Mouse (Mus musculus) liver, embryonic 18 days (tissue): ENCODE measurements around the gene Mysm1. TPM values are rescaled to one million over a fixed set of nuclear protein-coding genes. Genes with fewer than 3 reads are reported as not detected.

Source experiments
- polyA plus RNA-seq: library from polyadenylated mRNA; depleted of rRNA; stranded (reverse); fragments of >200 nt; gene quantifications from 2 replicates; pipeline ENCODE4 v1.2.3, GENCODE M21; 2012; rRNA removed

Gene Mysm1
- polyA plus RNA-seq, result 4.8 and 4.9 TPM in 2 replicates

DNA sequence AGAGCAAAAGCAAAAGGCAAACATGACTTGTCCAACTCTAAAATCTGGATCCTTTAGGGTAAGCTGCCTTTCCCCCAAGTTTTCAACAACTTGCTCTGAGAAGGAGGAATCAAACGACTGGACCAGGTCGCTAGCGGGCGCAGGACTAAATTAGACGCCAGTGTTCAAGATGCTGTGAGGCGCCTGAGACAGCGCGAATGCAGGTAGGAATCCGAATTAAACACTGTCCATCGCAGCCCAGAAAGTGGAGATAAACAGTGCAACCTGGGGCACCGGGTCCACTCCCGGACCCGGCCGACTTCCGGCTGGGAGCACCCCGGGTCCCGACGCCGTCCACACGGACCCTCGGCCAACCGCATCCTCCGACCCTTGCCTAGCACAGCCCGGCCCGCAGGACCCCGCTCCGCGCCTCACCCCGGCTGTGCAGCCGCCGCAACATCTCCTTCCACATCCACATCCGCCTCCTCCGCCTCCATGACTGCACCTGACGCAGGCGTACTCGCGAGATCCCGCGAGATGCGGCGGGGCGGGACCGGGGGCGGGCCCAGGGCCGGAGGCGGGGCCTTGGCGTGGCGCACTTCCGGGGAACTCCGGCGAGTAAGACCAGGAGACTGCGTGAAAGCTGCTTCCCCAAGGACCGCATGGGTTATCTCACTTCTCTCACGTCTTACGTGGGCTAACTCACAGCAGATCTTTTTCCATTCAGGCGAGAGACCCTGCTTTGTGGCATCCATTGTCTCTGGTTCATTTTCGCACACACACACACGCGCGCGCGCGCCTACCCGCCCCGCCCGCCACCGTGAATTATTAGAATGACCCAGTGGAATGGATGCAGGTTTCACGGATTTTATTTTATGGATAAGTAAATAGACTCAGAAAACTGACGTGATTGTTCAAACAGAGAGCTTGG lies at the start of gene Mysm1:
Gene Mysm1, minus strand, starts transcription at position 511 of the 910 bp plus-strand sequence.

GRCm38 (mm10) chr4:94928743-94929142 lies 50.2 kb downstream of the Mysm1 start, which contains the start of gene Eqtn:
TSS of gene Eqtn (minus strand) at chr4:94928843.

Other genes with a start within 250 kb of the Mysm1 start
- 3.9 and 4.2 TPM in 2 replicates for gene Tek, start 239.8 kb downstream of the Mysm1 start, polyA plus RNA-seq
- 0.08 and 0.12 TPM in 2 replicates for gene Eqtn, start 50.3 kb downstream of the Mysm1 start, polyA plus RNA-seq
- gene Jun, start 73.1 kb upstream of the Mysm1 start, polyA plus RNA-seq, result 5.5 and 8.3 TPM in 2 replicates